Mouse (Mus musculus) ES-E14 (cell line): ENCODE measurements at regions not wholly inside any gene's neighbourhood (a gene's known extent, or its start where the extent isn't known, plus 50 kb on each side); places are given as distances from the start of the nearest gene placed in this dataset.

Experiments used
- CHD2 ChIP-seq: IDR thresholded peaks from 2 replicates; pipeline ENCODE4 v1.6.1; 2014; ENCODE audit warnings: mild to moderate bottlenecking, low read depth, low read length, inconsistent platforms
- HCFC1 ChIP-seq: IDR thresholded peaks from 2 replicates; pipeline ENCODE4 v1.6.1; 2012; ENCODE audit warnings: low read length, inconsistent platforms, borderline replicate concordance; ENCODE audit not compliant: insufficient read depth
- MAFK ChIP-seq: IDR thresholded peaks from 2 replicates; pipeline ENCODE4 v1.6.1; 2014; ENCODE audit warnings: mild to moderate bottlenecking, low read depth, low read length, inconsistent platforms; ENCODE audit not compliant: insufficient read depth
- ZC3H11A ChIP-seq: IDR thresholded peaks from 2 replicates; pipeline ENCODE4 v1.6.1; 2012; ENCODE audit warnings: low read depth, mild to moderate bottlenecking, inconsistent platforms, low read length, borderline replicate concordance
- ZNF384 ChIP-seq: IDR thresholded peaks from 2 replicates; pipeline ENCODE4 v1.6.1; 2012; ENCODE audit warnings: low read depth, low read length, inconsistent platforms

GRCm38 (mm10) chr6:95202291-95202790, 85.3 kb downstream of the Kbtbd8 start:
- TF ChIP-seq HCFC1 (no peak), ZC3H11A (no peak), MAFK (no peak), CHD2 (no peak), ZNF384 (no peak)
